Comparison of ENCODE assay signal across 12 mouse cellular contexts in genomic region chr13:33005501-33006075, GRCm38 (mm10). TPM values are rescaled to one million over a fixed set of nuclear protein-coding genes. Genes with fewer than 3 reads are reported as not detected.
DNase-seq lines count a peak whose midpoint lies in the region; ATAC-seq and TF ChIP-seq lines count a peak whose summit lies in the region.
"Had no signal": no experiment of that assay in that cellular context is flagged by ENCODE, and none has a peak within 500 bp of the region (broad histone marks: within the 10 kb centered on the region; RNA-seq: fewer than 3 reads in every experiment).

No protein-coding gene starts in this region.

- no peak for TF ChIP-seq CTCF in heart, postnatal 0 days (IDR thresholded peaks at IDR 0.05; ENCODE audit: low read depth)

- WGBS in kidney, embryonic 15.5 days, result 65% methylated on average over 2 of the region's 2 CpGs
- 63% methylated on average over 2 of the region's 2 CpGs for WGBS in heart, postnatal 0 days
- 72% methylated on average over 2 of the region's 2 CpGs for WGBS in macrophage (ENCODE audit: missing documents)
- 63% methylated on average over 2 of the region's 2 CpGs for WGBS in forebrain, embryonic 11.5 days

- H3K36me3 ChIP-seq in kidney, embryonic 15.5 days, result no peaks in the 10 kb centered on the region
- H3K36me3 ChIP-seq in heart, postnatal 0 days (replicated peaks; ENCODE audit: control insufficient read depth, insufficient read depth, low read length), result peaks cover 16% of the 10 kb centered on the region
- H3K36me3 ChIP-seq in macrophage (ENCODE audit: inconsistent target), result peaks cover 19% of the 10 kb centered on the region; the same call in 1 of the 2 replicates
- H3K36me3 ChIP-seq in forebrain, embryonic 11.5 days (ENCODE audit: control insufficient read depth, insufficient read depth, low read length), result no peaks in the 10 kb centered on the region
- H3K36me3 ChIP-seq: embryonic facial prominence, embryonic 12.5 days; limb, embryonic 12.5 days had no signal

- H3K4me1 ChIP-seq in kidney, embryonic 15.5 days, result peaks cover 10% of the 10 kb centered on the region; the same call in 1 of the 2 replicates
- peaks cover 6% of the 10 kb centered on the region; the same call in 1 of the 2 replicates for H3K4me1 ChIP-seq in heart, postnatal 0 days (ENCODE audit: control insufficient read depth, insufficient read depth)
- H3K4me1 ChIP-seq in forebrain, embryonic 11.5 days (replicated peaks; ENCODE audit: control insufficient read depth, insufficient read depth, low read length), result no peaks in the 10 kb centered on the region

- no peak overlapping the region for H3K27ac ChIP-seq in kidney, embryonic 15.5 days
- no peak overlapping the region for H3K27ac ChIP-seq in heart, postnatal 0 days (ENCODE audit: low read depth)
- H3K27ac ChIP-seq in macrophage, result peak overlapping the region; percentile 79
- no peak overlapping the region for H3K27ac ChIP-seq in forebrain, embryonic 11.5 days (ENCODE audit: low read depth, low read length)
- H3K27ac ChIP-seq: embryonic facial prominence, embryonic 12.5 days had no signal

- H3K4me2 ChIP-seq in kidney, embryonic 15.5 days, result peak overlapping the region; percentile 58
- peak overlapping the region; percentile 68 for H3K4me2 ChIP-seq in heart, postnatal 0 days (ENCODE audit: low read depth, low read length)
- H3K4me2 ChIP-seq in forebrain, embryonic 11.5 days (ENCODE audit: low read depth, low read length, severe bottlenecking), result no peak overlapping the region

- H3K9ac ChIP-seq in kidney, embryonic 15.5 days, result no peak overlapping the region
- H3K9ac ChIP-seq in heart, postnatal 0 days (replicated peaks; ENCODE audit: low read depth, low read length), result no peak overlapping the region
- H3K9ac ChIP-seq in forebrain, embryonic 11.5 days (ENCODE audit: low read length), result no peak overlapping the region
- H3K9ac ChIP-seq: embryonic facial prominence, embryonic 12.5 days; limb, embryonic 12.5 days had no signal

- peak; percentile 10 to 21 for DNase-seq in cerebellum, adult 18-20 months
- DNase-seq in cerebellum, postnatal 36 days, result no peak
- DNase-seq in kidney, postnatal 4 days, result no peak
- DNase-seq in heart, postnatal 0 days (ENCODE audit: low spot score), result no peak
- DNase-seq in neural tube, embryonic 10.5 days (ENCODE audit: extremely low spot score, low spot score), result no peak
- no peak for DNase-seq in forebrain, embryonic 11.5 days (ENCODE audit: low spot score)
- DNase-seq: kidney, adult 9 months had no signal

- TF ChIP-seq EP300 in heart, postnatal 0 days (IDR thresholded peaks at IDR 0.05; ENCODE audit: low read depth), result no peak

- no peaks in the 10 kb centered on the region for H3K79me2 ChIP-seq in macrophage (ENCODE audit: inconsistent target)

- no peaks in the 10 kb centered on the region for H3K9me3 ChIP-seq in kidney, embryonic 15.5 days (replicated peaks)
- H3K9me3 ChIP-seq in heart, postnatal 0 days (replicated peaks; ENCODE audit: control insufficient read depth, low read length), result no peaks in the 10 kb centered on the region
- H3K9me3 ChIP-seq in forebrain, embryonic 11.5 days (ENCODE audit: control insufficient read depth, low read length), result no peaks in the 10 kb centered on the region
- H3K9me3 ChIP-seq: embryonic facial prominence, embryonic 12.5 days; limb, embryonic 12.5 days had no signal

- H3K27me3 ChIP-seq in kidney, embryonic 15.5 days, result no peaks in the 10 kb centered on the region
- H3K27me3 ChIP-seq in heart, postnatal 0 days (ENCODE audit: control insufficient read depth, insufficient read depth, low read length), result no peaks in the 10 kb centered on the region
- H3K27me3 ChIP-seq in forebrain, embryonic 11.5 days (ENCODE audit: control insufficient read depth, insufficient read depth, low read length), result no peaks in the 10 kb centered on the region
- H3K27me3 ChIP-seq: embryonic facial prominence, embryonic 12.5 days; limb, embryonic 12.5 days had no signal

- ATAC-seq in kidney, embryonic 15.5 days (replicated peaks; ENCODE audit: low FRiP score), result no peak
- ATAC-seq in heart, postnatal 0 days (ENCODE audit: insufficient read depth, low read depth), result no peak
- ATAC-seq in forebrain, embryonic 11.5 days (replicated peaks; ENCODE audit: low FRiP score), result no peak

- H3K4me3 ChIP-seq in kidney, embryonic 15.5 days (replicated peaks), result no peak overlapping the region
- no peak overlapping the region for H3K4me3 ChIP-seq in heart, postnatal 0 days (ENCODE audit: low read depth, low read length)
- H3K4me3 ChIP-seq in macrophage (ENCODE audit: inconsistent target), result no peak overlapping the region
- H3K4me3 ChIP-seq in forebrain, embryonic 11.5 days (ENCODE audit: low read depth, low read length), result no peak overlapping the region
- H3K4me3 ChIP-seq: limb, embryonic 12.5 days had no signal

RNA-seq across cellular contexts. Expression of gene Serpinb9, which starts 2.5 kb away (rescaled TPM):
- 8.8 and 9.3 TPM in 2 replicates for polyA plus RNA-seq in kidney, embryonic 15.5 days (2015; fragmentation: Nextera tagmentation; extraction: Ambion mirVana)
- 3.9 and 5.5 TPM in 2 replicates for total RNA-seq in heart, postnatal 0 days (2014; rRNA removed; ENCODE audit: low replicate concordance)
- 6.3 and 7.9 TPM in 2 replicates for polyA plus RNA-seq in heart, postnatal 0 days (2015; fragmentation: Nextera tagmentation; extraction: Ambion mirVana)
- 1 to 10 TPM in 19 of 26 experiments, under 1 TPM in 6, not detected in 1; 0.25 to 9.6 (median 2.4) TPM for total RNA-seq in macrophage (2018; cell fraction: chromatin; rRNA removed)
- 10 to 100 TPM in 13 of 26 experiments, 1 to 10 TPM in 13; 4.9 to 25.0 (median 11.0) TPM for total RNA-seq in macrophage (2018; cell fraction: cytosol; rRNA removed)
- total RNA-seq in macrophage (2018; cell fraction: nucleus; rRNA removed), result 10 to 100 TPM in 12 of 26 experiments, 1 to 10 TPM in 13, under 1 TPM in 1; 0.78 to 21.5 (median 6.0) TPM
- 5.1 to 13.2 TPM (median 9.9 TPM) in 3 replicates for polyA plus RNA-seq in macrophage (2018)
- 0.55 and 0.99 TPM in 2 replicates for polyA plus RNA-seq in forebrain, embryonic 11.5 days (2014; fragmentation: Nextera tagmentation; extraction: Ambion mirVana)

RNA-seq across cellular contexts. Expression of gene Serpinb9b, which starts 21.6 kb away (rescaled TPM):
- polyA plus RNA-seq in kidney, embryonic 15.5 days (2015; fragmentation: Nextera tagmentation; extraction: Ambion mirVana), result 0.14 TPM in 1 of 2 replicates, not detected in the other
- total RNA-seq in heart, postnatal 0 days (2014; rRNA removed; ENCODE audit: low replicate concordance), result 0.23 and 0.81 TPM in 2 replicates
- 0.33 and 0.36 TPM in 2 replicates for polyA plus RNA-seq in heart, postnatal 0 days (2015; fragmentation: Nextera tagmentation; extraction: Ambion mirVana)
- under 1 TPM in 3 of 26 experiments, not detected in 23; 0.16 to 0.43 (median 0.41) TPM for total RNA-seq in macrophage (2018; cell fraction: chromatin; rRNA removed)
- under 1 TPM in 23 of 26 experiments, not detected in 3; 0.03 to 0.50 (median 0.14) TPM for total RNA-seq in macrophage (2018; cell fraction: cytosol; rRNA removed)
- total RNA-seq in macrophage (2018; cell fraction: nucleus; rRNA removed), result under 1 TPM in 4 of 26 experiments, not detected in 22; 0.18 to 0.56 (median 0.31) TPM
- polyA plus RNA-seq in macrophage (2018), result 0.10 to 0.26 TPM in 2 of 3 replicates, not detected in the other
- 0.15 TPM in 1 of 2 replicates, not detected in the other for polyA plus RNA-seq in forebrain, embryonic 11.5 days (2014; fragmentation: Nextera tagmentation; extraction: Ambion mirVana)
- total RNA-seq: gastrocnemius, adult 18-20 months had no signal
- polyA plus RNA-seq: limb, embryonic 12.5 days had no signal

RNA-seq across cellular contexts. Expression of gene Serpinb6b, which starts 40.6 kb away (rescaled TPM):
- polyA plus RNA-seq in kidney, embryonic 15.5 days (2015; fragmentation: Nextera tagmentation; extraction: Ambion mirVana), result 3.9 and 5.0 TPM in 2 replicates
- total RNA-seq in heart, postnatal 0 days (2014; rRNA removed; ENCODE audit: low replicate concordance), result 46.1 and 66.6 TPM in 2 replicates
- polyA plus RNA-seq in heart, postnatal 0 days (2015; fragmentation: Nextera tagmentation; extraction: Ambion mirVana), result 23.4 and 30.8 TPM in 2 replicates
- 1 to 10 TPM in 15 of 26 experiments, under 1 TPM in 8, not detected in 3; 0.34 to 4.1 (median 1.2) TPM for total RNA-seq in macrophage (2018; cell fraction: chromatin; rRNA removed)
- total RNA-seq in macrophage (2018; cell fraction: cytosol; rRNA removed), result 1 to 10 TPM; 4.1 to 8.5 (median 6.3) TPM
- total RNA-seq in macrophage (2018; cell fraction: nucleus; rRNA removed), result 1 to 10 TPM in 24 of 26 experiments, under 1 TPM in 2; 0.89 to 7.5 (median 2.3) TPM
- 3.7 to 12.9 TPM (median 6.1 TPM) in 3 replicates for polyA plus RNA-seq in macrophage (2018)
- 0.53 and 1.2 TPM in 2 replicates for polyA plus RNA-seq in forebrain, embryonic 11.5 days (2014; fragmentation: Nextera tagmentation; extraction: Ambion mirVana)

Comparison
In these comparisons a context has a peak if more than half of its experiments do, and no peak if none do; other contexts are left out.
1. DNase-seq: peak in cerebellum, adult 18-20 months (2 of 2); none in cerebellum, postnatal 36 days (0 of 2), kidney, postnatal 4 days (0 of 2), heart, postnatal 0 days (single experiment), neural tube, embryonic 10.5 days (single experiment) and forebrain, embryonic 11.5 days (single experiment).